Mouse (Mus musculus): ENCODE measurements around the gene D6Ertd527e.

GRCm38 (mm10) chr6:87161391-87162263, 57.1 kb downstream of the D6Ertd527e start:
- TF ChIP-seq CTCF (IDR thresholded peaks at IDR 0.05; ENCODE audit: extremely low read depth, insufficient read depth, low read length), result no peak
- TF ChIP-seq POLR2A (IDR thresholded peaks at IDR 0.05; ENCODE audit: extremely low read depth, insufficient read depth, low read length), result no peak

Measured in cortical plate, adult 2 months (tissue).